Mouse (Mus musculus) heart, embryonic 12.5 days (tissue): Measurements from ENCODE around the gene Clta. TPM values are rescaled to one million over a fixed set of nuclear protein-coding genes. Genes with fewer than 3 reads are reported as not detected.

Experiments
- ATAC-seq: fragments of 200-750 bp; cut with Nextera tagmentation; 2 replicates; pipeline ENCODE4 v1.8.0; 2017; ENCODE audit warnings: moderate TSS enrichment, moderate library complexity; ENCODE audit not compliant: insufficient number of reproducible peaks, low FRiP score
- H3K27ac ChIP-seq: fragments of 300-500 bp; sonication (generic); 2 replicates; pipeline ENCODE4 v1.5.1; 2016; ENCODE audit warnings: mild to moderate bottlenecking, moderate library complexity; ENCODE audit not compliant: poor library complexity, severe bottlenecking
- H3K27me3 ChIP-seq: fragments of 300-500 bp; sonication (generic); replicated peaks from 2 replicates; pipeline ENCODE4 v1.6.1; 2016; ENCODE audit warnings: mild to moderate bottlenecking, moderate library complexity
- H3K36me3 ChIP-seq: fragments of 300-500 bp; sonication (generic); 2 replicates; pipeline ENCODE4 v1.6.1; 2016; ENCODE audit warnings: mild to moderate bottlenecking, moderate library complexity
- H3K4me1 ChIP-seq: fragments of 300-500 bp; sonication (generic); replicated peaks from 2 replicates; pipeline ENCODE4 v1.6.1; 2016; ENCODE audit warnings: mild to moderate bottlenecking
- H3K4me2 ChIP-seq: fragments of 300-500 bp; sonication (generic); 2 replicates; pipeline ENCODE4 v1.6.1; 2016; ENCODE audit warnings: mild to moderate bottlenecking, moderate library complexity
- H3K4me3 ChIP-seq: fragments of 300-500 bp; sonication (generic); 2 replicates; pipeline ENCODE4 v1.5.1; 2016; ENCODE audit warnings: mild to moderate bottlenecking
- H3K9ac ChIP-seq: fragments of 300-500 bp; sonication (generic); 2 replicates; pipeline ENCODE4 v1.6.1; 2016; ENCODE audit warnings: mild to moderate bottlenecking, moderate library complexity
- H3K9me3 ChIP-seq: fragments of 300-500 bp; sonication (generic); replicated peaks from 2 replicates; pipeline ENCODE4 v1.6.1; 2016; ENCODE audit warnings: mild to moderate bottlenecking, moderate library complexity
- WGBS: fragments of 180-500 bp; shearing (Covaris S2); methylation state at CpG from one replicate; pipeline ENCODE4 v1.1.7; 2016; 5-methylcytosine and 5-hydroxymethylcytosine counted together
- polyA plus RNA-seq: library from polyadenylated mRNA; unstranded; fragments of >200 nt; fragmentation: Nextera tagmentation; extraction: Ambion mirVana; gene quantifications from 2 replicates; pipeline ENCODE4 v1.2.1, GENCODE M21; 2016

Clta gene
- polyA plus RNA-seq, 1 experiment from 2014 or later: 153 TPM

GRCm38 (mm10) chr4:43970393-43971330 lies 33.6 kb upstream of the Clta start:
- WGBS: 84% methylated on average over 20 of the region's 20 CpGs
- Histone ChIP-seq H3K9ac (no peak overlapping the region), H3K36me3 (peaks cover 17% of the 10 kb centered on the region), H3K27me3 (no peaks in the 10 kb centered on the region), H3K4me3 (no peak overlapping the region), H3K27ac (no peak overlapping the region), H3K4me2 (no peak overlapping the region), H3K9me3 (no peaks in the 10 kb centered on the region), H3K4me1 (peaks cover 55% of the 10 kb centered on the region)
- no peak for ATAC-seq

- H3K27ac ChIP-seq: peak overlapping the region; percentile 84
- H3K9ac ChIP-seq: peak overlapping the region; percentile 40; the same call in 1 of the 2 replicates
- 50% methylated on average over 9 of the region's 9 CpGs for WGBS
- no peaks in the 10 kb centered on the region for H3K9me3 ChIP-seq
- no peak; the same call in 1 of the 2 replicates for ATAC-seq
- H3K27me3 ChIP-seq: no peaks in the 10 kb centered on the region
- H3K4me3 ChIP-seq: no peak overlapping the region
- H3K4me1 ChIP-seq: peaks cover 47% of the 10 kb centered on the region
- H3K36me3 ChIP-seq: peaks cover 24% of the 10 kb centered on the region
- H3K4me2 ChIP-seq: peak overlapping the region; percentile 54
Observed at GRCm38 (mm10) chr4:43971541-43972136, 32.6 kb upstream of the Clta start.

- no peaks in the 10 kb centered on the region for H3K9me3 ChIP-seq
- H3K4me3 ChIP-seq: no peak overlapping the region
- H3K27ac ChIP-seq: peak overlapping the region; percentile 84
- H3K36me3 ChIP-seq: peaks cover 25% of the 10 kb centered on the region
- 3% methylated on average over 8 of the region's 8 CpGs for WGBS
- ATAC-seq: peak; percentile 74
- peak overlapping the region; percentile 54 for H3K4me2 ChIP-seq
- H3K27me3 ChIP-seq: no peaks in the 10 kb centered on the region
- peaks cover 47% of the 10 kb centered on the region for H3K4me1 ChIP-seq
- peak overlapping the region; percentile 40; the same call in 1 of the 2 replicates for H3K9ac ChIP-seq
Observed at GRCm38 (mm10) chr4:43972137-43972591, 32.1 kb upstream of the Clta start.

GRCm38 (mm10) chr4:43973526-43973981 lies 30.7 kb upstream of the Clta start:
- Histone ChIP-seq H3K27ac (peak overlapping the region; percentile 32; the same call in 1 of the 2 replicates), H3K36me3 (peaks cover 28% of the 10 kb centered on the region), H3K9me3 (no peaks in the 10 kb centered on the region), H3K9ac (no peak overlapping the region), H3K27me3 (no peaks in the 10 kb centered on the region), H3K4me2 (no peak overlapping the region), H3K4me3 (no peak overlapping the region), H3K4me1 (peaks cover 44% of the 10 kb centered on the region)
- ATAC-seq: peak; percentile 19; the same call in 1 of the 2 replicates
- WGBS: 48% methylated on average over 4 of the region's 4 CpGs

GRCm38 (mm10) chr4:43974914-43975616 lies 29.2 kb upstream of the Clta start:
- H3K9me3 ChIP-seq: no peaks in the 10 kb centered on the region
- H3K27ac ChIP-seq: no peak overlapping the region
- H3K4me3 ChIP-seq: no peak overlapping the region
- ATAC-seq: no peak
- H3K36me3 ChIP-seq: peaks cover 27% of the 10 kb centered on the region
- no peak overlapping the region for H3K9ac ChIP-seq
- no peak overlapping the region for H3K4me2 ChIP-seq
- 81% methylated on average over 10 of the region's 10 CpGs for whole genome bisulfite sequencing
- H3K27me3 ChIP-seq: no peaks in the 10 kb centered on the region
- H3K4me1 ChIP-seq: peaks cover 42% of the 10 kb centered on the region

GRCm38 (mm10) chr4:43976223-43976740 lies 28.0 kb upstream of the Clta start:
- ATAC-seq: no peak
- H3K4me2 ChIP-seq: no peak overlapping the region
- H3K27ac ChIP-seq: no peak overlapping the region
- WGBS: 85% methylated on average over 6 of the region's 6 CpGs
- H3K9ac ChIP-seq: no peak overlapping the region
- no peaks in the 10 kb centered on the region for H3K27me3 ChIP-seq
- H3K4me3 ChIP-seq: no peak overlapping the region
- no peaks in the 10 kb centered on the region for H3K9me3 ChIP-seq
- peaks cover 36% of the 10 kb centered on the region for H3K4me1 ChIP-seq
- peaks cover 17% of the 10 kb centered on the region for H3K36me3 ChIP-seq

- Histone ChIP-seq H3K36me3 (peaks cover 15% of the 10 kb centered on the region), H3K4me2 (no peak overlapping the region), H3K27ac (peak overlapping the region; percentile 34; the same call in 1 of the 2 replicates), H3K4me3 (no peak overlapping the region), H3K9me3 (no peaks in the 10 kb centered on the region), H3K4me1 (peaks cover 20% of the 10 kb centered on the region), H3K27me3 (peaks cover 5% of the 10 kb centered on the region; the same call in 1 of the 2 replicates), H3K9ac (no peak overlapping the region)
- WGBS: 38% methylated on average over 17 of the region's 17 CpGs
- no peak for ATAC-seq
Observed at GRCm38 (mm10) chr4:43978521-43979443, 25.5 kb upstream of the Clta start.

GRCm38 (mm10) chr4:43979746-43980145 lies 24.5 kb upstream of the Clta start:
- Histone ChIP-seq H3K9me3 (no peaks in the 10 kb centered on the region), H3K36me3 (peaks cover 14% of the 10 kb centered on the region), H3K9ac (no peak overlapping the region), H3K27ac (no peak overlapping the region), H3K4me2 (no peak overlapping the region), H3K4me1 (peaks cover 20% of the 10 kb centered on the region), H3K4me3 (no peak overlapping the region), H3K27me3 (peaks cover 5% of the 10 kb centered on the region; the same call in 1 of the 2 replicates)
- ATAC-seq: no peak
- WGBS: 81% methylated on average over 3 of the region's 3 CpGs

- Histone ChIP-seq H3K27me3 (peaks cover 5% of the 10 kb centered on the region; the same call in 1 of the 2 replicates), H3K36me3 (peaks cover 14% of the 10 kb centered on the region), H3K9me3 (no peaks in the 10 kb centered on the region), H3K9ac (no peak overlapping the region), H3K27ac (no peak overlapping the region), H3K4me1 (peaks cover 20% of the 10 kb centered on the region), H3K4me2 (no peak overlapping the region), H3K4me3 (no peak overlapping the region)
- ATAC-seq: no peak
- WGBS: 81% methylated on average over 4 of the region's 4 CpGs
Observed at GRCm38 (mm10) chr4:43980236-43980635, 24.0 kb upstream of the Clta start.

- peaks cover 13% of the 10 kb centered on the region for H3K36me3 ChIP-seq
- no peak overlapping the region for H3K27ac ChIP-seq
- 94% methylated on average over 6 of the region's 6 CpGs for WGBS
- no peak overlapping the region for H3K9ac ChIP-seq
- no peak for ATAC-seq
- no peak overlapping the region for H3K4me2 ChIP-seq
- peaks cover 5% of the 10 kb centered on the region; the same call in 1 of the 2 replicates for H3K27me3 ChIP-seq
- H3K4me1 ChIP-seq: peaks cover 20% of the 10 kb centered on the region
- H3K4me3 ChIP-seq: no peak overlapping the region
- no peaks in the 10 kb centered on the region for H3K9me3 ChIP-seq
Observed at GRCm38 (mm10) chr4:43980846-43981245, 23.4 kb upstream of the Clta start.
